ENCODE assay signal across 10 mouse cellular contexts in genomic region chr19:4812334-4812949, GRCm38 (mm10). TPM values are rescaled to one million over a fixed set of nuclear protein-coding genes. Genes with fewer than 3 reads are reported as not detected.
DNase-seq lines count a peak whose midpoint lies in the region; ATAC-seq and TF ChIP-seq lines count a peak whose summit lies in the region.
"Not testable (repeated sequence)": the region's sequence is repeated elsewhere in the genome, so short reads cannot be mapped to it uniquely, and the experiment has no call there.
"Had no signal": no experiment of that assay in that cellular context is flagged by ENCODE, and none has a peak within 500 bp of the region (broad histone marks: within the 10 kb centered on the region; RNA-seq: fewer than 3 reads in every experiment).

No protein-coding gene starts in this region.

- peak overlapping the region; percentile 79 for H3K4me2 ChIP-seq in CH12.LX (ENCODE audit: insufficient read depth, low read depth, poor library complexity, severe bottlenecking)
- H3K4me2 ChIP-seq in forebrain, embryonic 15.5 days (replicated peaks) = peak overlapping the region; percentile 87
- H3K4me2 ChIP-seq in hindbrain, embryonic 13.5 days = peak overlapping the region; percentile 96
- H3K4me2 ChIP-seq in lung, embryonic 15.5 days = peak overlapping the region; percentile 73

- not testable (repeated sequence) for H3K27me3 ChIP-seq in CH12.LX (replicated peaks); forebrain, embryonic 15.5 days; hindbrain, embryonic 13.5 days; lung, embryonic 15.5 days

- intact Hi-C loops in left cerebral cortex, adult 2 months (cut with DNase I) = loop anchor here (5.0 kb wide), 1 partner anchor 55 kb away; the partner anchor contains the start of gene Rbm4b

- H3K27ac ChIP-seq in CH12.LX (ENCODE audit: insufficient read depth, low read depth) = not testable (repeated sequence)
- H3K27ac ChIP-seq in cortical plate, adult 2 months (ENCODE audit: insufficient read depth, low read length) = peak overlapping the region; percentile 75; the same call in 1 of the 2 replicates
- peak overlapping the region; percentile 96 for H3K27ac ChIP-seq in forebrain, embryonic 15.5 days (replicated peaks)
- peak overlapping the region; percentile 95 for H3K27ac ChIP-seq in hindbrain, embryonic 13.5 days
- peak overlapping the region; percentile 85 for H3K27ac ChIP-seq in left cerebral cortex, adult 2 months
- peak overlapping the region; percentile 95 for H3K27ac ChIP-seq in lung, embryonic 15.5 days

- H3K4me3 ChIP-seq in CH12.LX (replicated peaks in 1 of 3; ENCODE audit: low read depth in 2 of 3, low read length in 2 of 3, poor library complexity in 1 of 3) = peak overlapping the region; percentile 66 to 88 (median 75)
- H3K4me3 ChIP-seq in cortical plate, adult 2 months (ENCODE audit: insufficient read depth, low read length) = peak overlapping the region; percentile 76
- H3K4me3 ChIP-seq in forebrain, embryonic 15.5 days = peak overlapping the region; percentile 97
- H3K4me3 ChIP-seq in hindbrain, embryonic 13.5 days = peak overlapping the region; percentile 87
- H3K4me3 ChIP-seq in left cerebral cortex, adult 2 months = peak overlapping the region; percentile 60
- peak overlapping the region; percentile 72 for H3K4me3 ChIP-seq in lung, embryonic 15.5 days

- dilution Hi-C loops in CH12.LX (cut with MboI; ENCODE audit: extremely low pct_ligation_motif_present, extremely low pct_unique_long_range_greater_than_20kb, low sequenced_read_pairs) = not testable (repeated sequence)

- H3K79me2 ChIP-seq in CH12.LX (replicated peaks; ENCODE audit: control insufficient read depth, extremely low read depth, insufficient read depth, poor library complexity, severe bottlenecking) = peaks cover 38% of the 10 kb centered on the region

- not testable (repeated sequence) for TF ChIP-seq EP300 in CH12.LX (IDR thresholded peaks at IDR 0.05; ENCODE audit: low read length)

- not testable (repeated sequence) for H3K36me3 ChIP-seq in CH12.LX (replicated peaks in 1 of 2; ENCODE audit: control insufficient read depth in 1 of 2, insufficient read depth in 1 of 2, low read length in 1 of 2); forebrain, embryonic 15.5 days; hindbrain, embryonic 13.5 days; lung, embryonic 15.5 days

- not testable (repeated sequence) for TF ChIP-seq RAD21 in CH12.LX (IDR thresholded peaks at IDR 0.05; ENCODE audit: low read depth, low read length)

- peak; percentile 36 for DNase-seq in CH12.LX (ENCODE audit: extremely low read depth)
- DNase-seq in left cerebral cortex, adult 2 months (ENCODE audit: extremely low spot score in 1 of 2, low spot score in 2 of 2) = not testable (repeated sequence)
- DNase-seq in naive thymus-derived CD4-positive, alpha-beta T cell, adult 2 months (ENCODE audit: low read depth) = peak; percentile 33
- DNase-seq in thymus, postnatal 0 days (ENCODE audit: low spot score) = peak; percentile 5

- peaks cover 4 to 14% of the 10 kb centered on the region in 2 experiments; a peak in 3 of 4 replicates for H3K4me1 ChIP-seq in CH12.LX (ENCODE audit: control insufficient read depth in 1 of 2, insufficient read depth in 2 of 2)
- H3K4me1 ChIP-seq in cortical plate, adult 2 months (ENCODE audit: control insufficient read depth, insufficient read depth, low read length) = not testable (repeated sequence)
- peaks cover 32% of the 10 kb centered on the region for H3K4me1 ChIP-seq in forebrain, embryonic 15.5 days
- H3K4me1 ChIP-seq in hindbrain, embryonic 13.5 days (replicated peaks) = peaks cover 34% of the 10 kb centered on the region
- H3K4me1 ChIP-seq in lung, embryonic 15.5 days = peaks cover 15% of the 10 kb centered on the region

- TF ChIP-seq CTCF in CH12.LX (conservative IDR thresholded peaks at IDR 0.05 in 1 of 2, IDR thresholded peaks at IDR 0.05 in 1 of 2; ENCODE audit: low read depth in 2 of 2, low read length in 2 of 2) = peak in 1 of 2 experiments; percentile 30; a peak in 1 of 4 replicates
- not testable (repeated sequence) for TF ChIP-seq CTCF in cortical plate, adult 2 months (IDR thresholded peaks at IDR 0.05; ENCODE audit: extremely low read depth, insufficient read depth, low read length); left cerebral cortex, adult 2 months (IDR thresholded peaks at IDR 0.05)

- not testable (repeated sequence) for H3K9me3 ChIP-seq in CH12.LX (replicated peaks; ENCODE audit: low read length); forebrain, embryonic 15.5 days; hindbrain, embryonic 13.5 days; lung, embryonic 15.5 days

- 82% methylated on average over 8 of the region's 8 CpGs for WGBS in forebrain, embryonic 15.5 days
- 76% methylated on average over 8 of the region's 8 CpGs for WGBS in hindbrain, embryonic 13.5 days
- 69% methylated on average over 8 of the region's 8 CpGs for WGBS in lung, embryonic 15.5 days

- in situ Hi-C loops in CH12.LX (cut with MboI; ENCODE audit: low pct_ligation_motif_present, low pct_unique_long_range_greater_than_20kb, low sequenced_read_pairs) = not testable (repeated sequence)

- TF ChIP-seq POLR2A in CH12.LX (IDR thresholded peaks at IDR 0.05; ENCODE audit: low read depth, low read length); cortical plate, adult 2 months (IDR thresholded peaks at IDR 0.05; ENCODE audit: extremely low read depth, insufficient read depth, low read length): not testable (repeated sequence)

- H3K9ac ChIP-seq in CH12.LX (ENCODE audit: insufficient read depth, low read depth) = peak overlapping the region; percentile 86
- peak overlapping the region; percentile 90 for H3K9ac ChIP-seq in forebrain, embryonic 15.5 days (replicated peaks)
- peak overlapping the region; percentile 76; the same call in 1 of the 2 replicates for H3K9ac ChIP-seq in hindbrain, embryonic 13.5 days
- H3K9ac ChIP-seq in lung, embryonic 15.5 days = peak overlapping the region; percentile 83

- not testable (repeated sequence) for ATAC-seq in forebrain, embryonic 15.5 days (replicated peaks); hindbrain, embryonic 13.5 days (ENCODE audit: low FRiP score); lung, embryonic 15.5 days (ENCODE audit: borderline replicate concordance, extremely low read depth, low FRiP score, low TSS enrichment)

RNA-seq across cellular contexts. Expression of gene Rbm14, which starts 1.0 kb away (rescaled TPM):
- total RNA-seq in CH12.LX (2012; rRNA removed) (39.0 and 47.1 TPM in 2 replicates), CH12.LX (2014; rRNA removed) (18.2 and 19.1 TPM in 2 replicates)
- 51.8 and 59.1 TPM in 2 replicates for polyA plus RNA-seq in CH12.LX (2012; ENCODE audit: insufficient read length, low read depth)
- 22.8 and 25.1 TPM in 2 replicates for polyA plus RNA-seq in cortical plate, adult 2 months (2012; rRNA removed)
- 81.4 and 84.6 TPM in 2 replicates for polyA plus RNA-seq in forebrain, embryonic 15.5 days (2015; fragmentation: Nextera tagmentation; extraction: Ambion mirVana)
- polyA plus RNA-seq in hindbrain, embryonic 13.5 days (2015; fragmentation: Nextera tagmentation; extraction: Ambion mirVana) = 66.8 and 67.5 TPM in 2 replicates
- 10 to 100 TPM; 53.4 to 61.0 TPM for total RNA-seq in left cerebral cortex, adult 2 months (2021)
- 91.3 and 95.3 TPM in 2 replicates for polyA plus RNA-seq in lung, embryonic 15.5 days (2015; fragmentation: Nextera tagmentation; extraction: Ambion mirVana)
- 51.4 and 67.4 TPM in 2 replicates for polyA plus RNA-seq in thymus, postnatal 0 days (2015; fragmentation: Nextera tagmentation; extraction: Ambion mirVana)

RNA-seq across cellular contexts. Expression of gene Gm21992, which starts 1.0 kb away (rescaled TPM):
- 15.2 and 17.0 TPM in 2 replicates for total RNA-seq in CH12.LX (2012; rRNA removed)
- 3.9 and 5.5 TPM in 2 replicates for total RNA-seq in CH12.LX (2014; rRNA removed)
- 37.5 and 44.3 TPM in 2 replicates for polyA plus RNA-seq in CH12.LX (2012; ENCODE audit: insufficient read length, low read depth)
- 16.7 and 18.9 TPM in 2 replicates for polyA plus RNA-seq in cortical plate, adult 2 months (2012; rRNA removed)
- polyA plus RNA-seq in forebrain, embryonic 15.5 days (2015; fragmentation: Nextera tagmentation; extraction: Ambion mirVana) = 31.3 and 43.7 TPM in 2 replicates
- 32.3 and 35.3 TPM in 2 replicates for polyA plus RNA-seq in hindbrain, embryonic 13.5 days (2015; fragmentation: Nextera tagmentation; extraction: Ambion mirVana)
- 10 to 100 TPM; 22.0 to 25.5 TPM for total RNA-seq in left cerebral cortex, adult 2 months (2021)
- 21.3 and 32.8 TPM in 2 replicates for polyA plus RNA-seq in lung, embryonic 15.5 days (2015; fragmentation: Nextera tagmentation; extraction: Ambion mirVana)
- polyA plus RNA-seq in thymus, postnatal 0 days (2015; fragmentation: Nextera tagmentation; extraction: Ambion mirVana) = 35.6 and 36.7 TPM in 2 replicates

RNA-seq across cellular contexts. Expression of gene Rbm4, which starts 18.7 kb away (rescaled TPM):
- total RNA-seq in CH12.LX (2012; rRNA removed) (73.2 and 77.0 TPM in 2 replicates), CH12.LX (2014; rRNA removed) (63.0 and 68.3 TPM in 2 replicates)
- polyA plus RNA-seq in CH12.LX (2012; ENCODE audit: insufficient read length, low read depth) = 47.3 and 55.7 TPM in 2 replicates
- 57.4 and 61.8 TPM in 2 replicates for polyA plus RNA-seq in cortical plate, adult 2 months (2012; rRNA removed)
- 93.0 and 114 TPM in 2 replicates for polyA plus RNA-seq in forebrain, embryonic 15.5 days (2015; fragmentation: Nextera tagmentation; extraction: Ambion mirVana)
- polyA plus RNA-seq in hindbrain, embryonic 13.5 days (2015; fragmentation: Nextera tagmentation; extraction: Ambion mirVana) = 97.3 and 97.5 TPM in 2 replicates
- 100 to 1,000 TPM in 1 of 2 experiments, 10 to 100 TPM in 1; 93.1 to 112 TPM for total RNA-seq in left cerebral cortex, adult 2 months (2021)
- polyA plus RNA-seq in lung, embryonic 15.5 days (2015; fragmentation: Nextera tagmentation; extraction: Ambion mirVana) = 57.6 and 64.1 TPM in 2 replicates
- 62.0 and 72.5 TPM in 2 replicates for polyA plus RNA-seq in thymus, postnatal 0 days (2015; fragmentation: Nextera tagmentation; extraction: Ambion mirVana)

RNA-seq across cellular contexts. Expression of gene Ccs, which starts 26.7 kb away (rescaled TPM):
- 42.1 and 42.6 TPM in 2 replicates for total RNA-seq in CH12.LX (2012; rRNA removed)
- 25.6 and 30.7 TPM in 2 replicates for total RNA-seq in CH12.LX (2014; rRNA removed)
- 32.0 and 39.1 TPM in 2 replicates for polyA plus RNA-seq in CH12.LX (2012; ENCODE audit: insufficient read length, low read depth)
- polyA plus RNA-seq in cortical plate, adult 2 months (2012; rRNA removed) = 48.7 and 49.1 TPM in 2 replicates
- 36.9 and 39.6 TPM in 2 replicates for polyA plus RNA-seq in forebrain, embryonic 15.5 days (2015; fragmentation: Nextera tagmentation; extraction: Ambion mirVana)
- 44.9 and 47.4 TPM in 2 replicates for polyA plus RNA-seq in hindbrain, embryonic 13.5 days (2015; fragmentation: Nextera tagmentation; extraction: Ambion mirVana)
- 10 to 100 TPM; 29.8 to 30.3 TPM for total RNA-seq in left cerebral cortex, adult 2 months (2021)
- 51.2 and 53.3 TPM in 2 replicates for polyA plus RNA-seq in lung, embryonic 15.5 days (2015; fragmentation: Nextera tagmentation; extraction: Ambion mirVana)
- polyA plus RNA-seq in thymus, postnatal 0 days (2015; fragmentation: Nextera tagmentation; extraction: Ambion mirVana) = 41.1 and 43.4 TPM in 2 replicates

RNA-seq across cellular contexts. Expression of gene Ccdc87, which starts 26.7 kb away (rescaled TPM):
- total RNA-seq in CH12.LX (2012; rRNA removed) = not detected in 2 replicates
- total RNA-seq in CH12.LX (2014; rRNA removed) = not detected in 2 replicates
- polyA plus RNA-seq in CH12.LX (2012; ENCODE audit: insufficient read length, low read depth) = not detected in 2 replicates
- 2.0 and 2.1 TPM in 2 replicates for polyA plus RNA-seq in cortical plate, adult 2 months (2012; rRNA removed)
- 0.41 and 0.74 TPM in 2 replicates for polyA plus RNA-seq in forebrain, embryonic 15.5 days (2015; fragmentation: Nextera tagmentation; extraction: Ambion mirVana)
- 0.43 and 0.49 TPM in 2 replicates for polyA plus RNA-seq in hindbrain, embryonic 13.5 days (2015; fragmentation: Nextera tagmentation; extraction: Ambion mirVana)
- 1 to 10 TPM; 2.0 to 2.6 TPM for total RNA-seq in left cerebral cortex, adult 2 months (2021)
- 0.20 and 0.33 TPM in 2 replicates for polyA plus RNA-seq in lung, embryonic 15.5 days (2015; fragmentation: Nextera tagmentation; extraction: Ambion mirVana)
- 0.13 TPM in 1 of 2 replicates, not detected in the other for polyA plus RNA-seq in thymus, postnatal 0 days (2015; fragmentation: Nextera tagmentation; extraction: Ambion mirVana)
- total RNA-seq: heart, postnatal 10 days; monocyte, adult 5-6 weeks had no signal
